Mouse (Mus musculus) midbrain, embryonic 16.5 days (tissue): ENCODE measurements around the gene Eif4b. TPM values are rescaled to one million over a fixed set of nuclear protein-coding genes. Genes with fewer than 3 reads are reported as not detected.

ENCODE experiments used
- ATAC-seq: fragments of 200-750 bp; cut with Nextera tagmentation; 2 replicates; pipeline ENCODE4 v1.8.0; 2017; ENCODE audit warnings: moderate TSS enrichment
- H3K27ac ChIP-seq: fragments of 300-500 bp; sonication (generic); 2 replicates; pipeline ENCODE4 v1.5.1; 2014; ENCODE audit warnings: mild to moderate bottlenecking, low read length, mixed read lengths
- H3K27me3 ChIP-seq: fragments of 300-500 bp; sonication (generic); 2 replicates; pipeline ENCODE4 v1.6.1; 2014; ENCODE audit warnings: low read depth, low read length, mixed read lengths; ENCODE audit not compliant: control insufficient read depth, insufficient read depth
- H3K36me3 ChIP-seq: fragments of 300-500 bp; sonication (generic); 2 replicates; pipeline ENCODE4 v1.6.1; 2014; ENCODE audit warnings: mild to moderate bottlenecking, low read length, moderate library complexity, mixed read lengths; ENCODE audit not compliant: control insufficient read depth, insufficient read depth
- H3K4me1 ChIP-seq: fragments of 300-500 bp; sonication (generic); 2 replicates; pipeline ENCODE4 v1.6.1; 2014; ENCODE audit warnings: mild to moderate bottlenecking, low read length, mixed read lengths; ENCODE audit not compliant: control insufficient read depth, insufficient read depth
- H3K4me2 ChIP-seq: fragments of 300-500 bp; sonication (generic); 2 replicates; pipeline ENCODE4 v1.6.1; 2014; ENCODE audit warnings: mild to moderate bottlenecking, low read length, mixed read lengths
- H3K4me3 ChIP-seq: fragments of 300-500 bp; sonication (generic); 2 replicates; pipeline ENCODE4 v1.5.1; 2014; ENCODE audit warnings: low read depth, mild to moderate bottlenecking, low read length, moderate library complexity, mixed read lengths
- H3K9ac ChIP-seq: fragments of 300-500 bp; sonication (generic); 2 replicates; pipeline ENCODE4 v1.6.1; 2014; ENCODE audit warnings: low read depth, low read length, mixed read lengths
- H3K9me3 ChIP-seq: fragments of 300-500 bp; sonication (generic); replicated peaks from 2 replicates; pipeline ENCODE4 v1.6.1; 2014; ENCODE audit warnings: mild to moderate bottlenecking, low read length, mixed read lengths; ENCODE audit not compliant: control insufficient read depth, poor library complexity, severe bottlenecking
- WGBS: fragments of 180-500 bp; shearing (Covaris S2); extraction: QIAGEN DNeasy Blood & Tissue Kit; methylation state at CpG from one replicate; pipeline ENCODE4 v1.1.7; 2014; 5-methylcytosine and 5-hydroxymethylcytosine counted together
- polyA plus RNA-seq: library from polyadenylated mRNA; unstranded; fragments of >200 nt; fragmentation: Nextera tagmentation; extraction: Ambion mirVana; gene quantifications from 2 replicates; pipeline ENCODE4 v1.2.1, GENCODE M21; 2015

The Eif4b gene
- polyA plus RNA-seq, 1 experiment from 2014 or later, result 87.3 TPM

- 80% methylated on average over 3 of the region's 3 CpGs for WGBS
- Histone ChIP-seq H3K9ac (no peak overlapping the region), H3K4me1 (no peaks in the 10 kb centered on the region), H3K4me2 (no peak overlapping the region), H3K4me3 (no peak overlapping the region), H3K9me3 (no peaks in the 10 kb centered on the region), H3K36me3 (no peaks in the 10 kb centered on the region), H3K27ac (no peak overlapping the region), H3K27me3 (no peaks in the 10 kb centered on the region)
- no peak for ATAC-seq
These were observed 28.8 kb upstream of the Eif4b start for GRCm38 (mm10) chr15:102044745-102045144.

DNA sequence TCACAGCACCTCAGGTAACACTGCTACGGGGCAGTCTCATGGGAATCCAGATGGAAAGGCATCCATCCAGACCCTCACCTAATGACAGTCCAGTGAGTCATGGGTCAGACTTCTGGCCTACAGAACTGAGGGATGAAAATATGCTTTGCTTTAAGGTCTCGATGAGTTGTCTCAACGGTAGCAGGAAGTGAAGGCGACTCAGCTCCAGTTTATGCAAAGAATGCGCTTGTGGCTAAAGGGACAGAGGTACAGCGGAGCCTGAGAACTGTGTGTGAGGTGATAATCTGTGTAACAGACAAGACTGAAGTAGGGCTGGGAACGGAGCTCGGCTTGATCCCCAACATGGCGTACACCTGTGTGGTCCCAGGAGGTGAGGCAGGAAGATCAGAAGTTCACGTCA is 27.9 kb upstream of the Eif4b start:
- no peaks in the 10 kb centered on the region for H3K36me3 ChIP-seq
- no peak overlapping the region for H3K9ac ChIP-seq
- no peak overlapping the region for H3K4me3 ChIP-seq
- no peak overlapping the region for H3K4me2 ChIP-seq
- ATAC-seq, result no peak
- no peaks in the 10 kb centered on the region for H3K4me1 ChIP-seq
- no peaks in the 10 kb centered on the region for H3K9me3 ChIP-seq
- WGBS, result 92% methylated on average over 10 of the region's 10 CpGs
- H3K27ac ChIP-seq, result no peak overlapping the region
- H3K27me3 ChIP-seq, result no peaks in the 10 kb centered on the region

DNA sequence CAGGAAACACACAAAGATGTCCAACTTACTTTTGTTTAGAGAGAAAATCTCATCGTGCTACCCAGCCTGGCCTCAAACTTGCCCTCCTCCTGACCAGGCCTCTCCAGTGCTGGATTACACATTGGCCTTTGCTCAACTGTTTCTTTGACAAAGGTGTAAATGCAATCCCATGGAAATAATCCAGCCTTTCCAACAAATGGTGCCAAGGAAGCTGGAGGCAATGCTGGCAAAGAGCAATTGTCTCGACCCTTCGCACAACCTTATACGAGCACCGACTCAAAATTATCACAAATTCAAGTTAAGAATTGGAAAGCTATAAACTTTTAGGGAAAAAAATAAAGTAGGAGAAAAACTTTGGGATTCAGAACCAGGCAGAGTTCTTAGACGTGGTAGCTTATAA is 25.6 kb upstream of the Eif4b start:
- no peak overlapping the region for H3K4me3 ChIP-seq
- 89% methylated on average over 6 of the region's 6 CpGs for WGBS
- H3K9me3 ChIP-seq, result no peaks in the 10 kb centered on the region
- H3K27ac ChIP-seq, result no peak overlapping the region
- H3K36me3 ChIP-seq, result no peaks in the 10 kb centered on the region
- H3K4me2 ChIP-seq, result no peak overlapping the region
- H3K27me3 ChIP-seq, result no peaks in the 10 kb centered on the region
- no peak overlapping the region for H3K9ac ChIP-seq
- peaks cover 5% of the 10 kb centered on the region for H3K4me1 ChIP-seq
- no peak for ATAC-seq

GRCm38 (mm10) chr15:102049871-102050270 is 23.7 kb upstream of the Eif4b start:
- Histone ChIP-seq H3K27me3 (no peaks in the 10 kb centered on the region), H3K4me2 (no peak overlapping the region), H3K4me3 (no peak overlapping the region), H3K9me3 (no peaks in the 10 kb centered on the region), H3K4me1 (peaks cover 5% of the 10 kb centered on the region), H3K27ac (no peak overlapping the region), H3K36me3 (no peaks in the 10 kb centered on the region), H3K9ac (no peak overlapping the region)
- no peak for ATAC-seq

- peak; percentile 80 for ATAC-seq
- under 1% methylated on average over 23 of the region's 33 CpGs for WGBS
These were observed 21.5 kb upstream of the Eif4b start for GRCm38 (mm10) chr15:102051920-102052683.

GRCm38 (mm10) chr15:102056495-102057174 is 16.9 kb upstream of the Eif4b start:
- H3K36me3 ChIP-seq, result no peaks in the 10 kb centered on the region
- no peaks in the 10 kb centered on the region; the same call in 1 of the 2 replicates for H3K4me1 ChIP-seq
- no peak overlapping the region for H3K27ac ChIP-seq
- H3K9me3 ChIP-seq, result no peaks in the 10 kb centered on the region
- no peak overlapping the region for H3K9ac ChIP-seq
- no peak overlapping the region for H3K4me3 ChIP-seq
- ATAC-seq, result no peak
- H3K4me2 ChIP-seq, result no peak overlapping the region
- 93% methylated on average over 15 of the region's 15 CpGs for WGBS
- no peaks in the 10 kb centered on the region for H3K27me3 ChIP-seq

More at GRCm38 (mm10) chr15:102051920-102052683, 21.5 kb upstream of the Eif4b start:
- H3K4me2 ChIP-seq, result peak overlapping the region; percentile 58
- peak overlapping the region; percentile 48 for H3K4me3 ChIP-seq
- H3K9ac ChIP-seq, result peak overlapping the region; percentile 71
- H3K27ac ChIP-seq, result peak overlapping the region; percentile 75
- no peaks in the 10 kb centered on the region for H3K9me3 ChIP-seq
- no peaks in the 10 kb centered on the region for H3K27me3 ChIP-seq
- peaks cover 5% of the 10 kb centered on the region for H3K4me1 ChIP-seq
- H3K36me3 ChIP-seq, result no peaks in the 10 kb centered on the region

- Histone ChIP-seq H3K4me2 (no peak overlapping the region), H3K27me3 (peaks cover 18% of the 10 kb centered on the region), H3K9me3 (no peaks in the 10 kb centered on the region), H3K4me1 (no peaks in the 10 kb centered on the region), H3K4me3 (no peak overlapping the region), H3K36me3 (no peaks in the 10 kb centered on the region), H3K27ac (no peak overlapping the region), H3K9ac (no peak overlapping the region)
- peak; percentile 90 for ATAC-seq
- WGBS, result 4% methylated on average over 20 of the region's 20 CpGs
These were observed 7.8 kb upstream of the Eif4b start for GRCm38 (mm10) chr15:102065661-102066325.

DNA sequence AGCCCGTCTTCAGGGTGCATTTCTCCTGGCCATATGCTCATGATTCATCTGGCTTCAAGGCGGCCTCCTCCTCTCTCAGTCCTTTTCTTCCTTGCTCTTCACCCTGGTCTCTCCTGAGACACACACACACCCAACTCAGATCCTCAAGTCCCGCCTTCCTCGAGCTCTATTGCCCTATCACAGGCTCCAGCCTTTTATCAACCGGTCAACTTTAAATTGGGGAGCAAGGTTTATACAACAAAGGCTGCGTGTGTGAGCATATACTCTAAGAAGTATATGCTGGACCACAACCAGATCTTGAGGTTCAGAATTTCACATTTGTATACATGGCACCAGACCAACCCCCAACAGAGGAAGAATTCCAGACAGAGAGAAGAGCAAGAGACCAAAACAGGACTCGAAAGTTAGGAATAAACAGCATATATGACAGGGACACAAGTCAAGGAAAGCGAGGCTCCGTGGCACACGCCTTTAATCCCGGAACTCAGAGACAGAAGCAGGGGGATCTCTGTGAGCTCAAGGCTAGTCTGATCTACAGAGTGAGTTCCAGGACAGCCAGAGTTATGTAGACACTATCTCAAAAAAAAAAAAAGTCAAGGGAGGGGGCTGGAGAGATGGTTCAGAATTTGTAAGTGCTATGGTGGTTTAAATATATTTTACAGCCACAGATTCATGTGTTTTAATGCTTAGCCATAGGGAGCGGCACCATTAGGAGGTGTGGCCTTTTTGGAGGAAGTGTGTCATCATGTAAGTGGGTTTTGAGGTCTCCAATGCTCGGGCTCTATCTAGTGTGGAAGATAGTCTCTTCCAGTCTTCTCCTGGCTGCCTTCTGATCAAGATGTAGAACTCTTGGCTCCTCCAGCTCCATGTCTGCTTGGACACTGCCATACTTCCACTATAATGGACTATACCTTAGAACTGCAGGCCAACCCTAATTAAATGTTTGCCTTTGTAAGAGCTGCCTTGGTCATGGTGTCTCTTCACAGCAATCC is 2.8 kb upstream of the Eif4b start:
- Histone ChIP-seq H3K36me3 (no peaks in the 10 kb centered on the region), H3K27ac (no peak overlapping the region), H3K9ac (no peak overlapping the region), H3K9me3 (no peaks in the 10 kb centered on the region), H3K4me1 (peaks cover 15% of the 10 kb centered on the region), H3K4me3 (no peak overlapping the region), H3K4me2 (no peak overlapping the region), H3K27me3 (peaks cover 18% of the 10 kb centered on the region)
- 75% methylated on average over 13 of the region's 13 CpGs for WGBS
- no peak for ATAC-seq
